Mouse (Mus musculus) left cerebral cortex, adult 18-20 months (tissue): ENCODE data around the gene Ngly1. TPM values are rescaled to one million over a fixed set of nuclear protein-coding genes. Genes with fewer than 3 reads are reported as not detected.

Experiments used
- DNase-seq, 2 experiments: peaks; one replicate each; pipeline ENCODE4 v3.0.0; 2021 to 2022; ENCODE audit warnings: low spot score in 2 of 2, mixed read lengths in 1 of 2
- total RNA-seq, 2 experiments: library from RNA; stranded (reverse); gene quantifications; 2 replicates each; pipeline ENCODE4 v1.2.3; 2021

Gene Ngly1
- total RNA-seq, 2 experiments from 2014 or later = 26.3 to 27.4 TPM

- DNase-seq = no peak
Measured at GRCm38 (mm10) chr14:16328531-16328930, 79.5 kb downstream of the Ngly1 start.

DNA sequence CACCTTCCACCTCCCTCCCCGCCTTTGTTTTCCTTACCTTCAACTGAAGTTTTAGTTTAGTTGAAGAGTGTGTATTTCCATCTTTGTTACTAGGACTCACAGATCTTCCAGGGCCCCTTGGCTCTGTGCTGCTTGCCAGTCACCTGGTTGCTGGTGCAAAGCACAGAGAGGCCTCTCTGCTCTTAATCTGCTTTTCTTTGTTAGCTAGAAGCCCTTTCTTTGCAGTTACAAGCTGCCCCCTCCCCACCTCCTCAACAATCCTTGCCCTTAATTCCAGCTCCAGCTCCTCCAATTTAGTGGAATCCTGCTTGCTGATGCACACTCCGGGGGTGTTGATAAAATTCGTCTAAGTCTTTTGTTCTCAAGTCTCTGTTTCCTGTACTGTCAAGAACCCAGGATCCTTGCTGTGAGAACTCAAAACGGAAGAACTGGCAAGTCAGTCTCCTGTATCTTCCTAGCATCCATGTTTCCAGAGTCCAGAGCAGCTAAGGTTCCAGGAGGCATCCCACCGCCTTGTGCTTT lies 79.9 kb downstream of the Ngly1 start:
- no peak for DNase-seq

GRCm38 (mm10) chr14:16329756-16330155 lies 80.7 kb downstream of the Ngly1 start:
- no peak for DNase-seq

GRCm38 (mm10) chr14:16334260-16334659 lies 85.2 kb downstream of the Ngly1 start:
- DNase-seq = no peak

GRCm38 (mm10) chr14:16335835-16336417 lies 86.8 kb downstream of the Ngly1 start:
- no peak for DNase-seq

DNA sequence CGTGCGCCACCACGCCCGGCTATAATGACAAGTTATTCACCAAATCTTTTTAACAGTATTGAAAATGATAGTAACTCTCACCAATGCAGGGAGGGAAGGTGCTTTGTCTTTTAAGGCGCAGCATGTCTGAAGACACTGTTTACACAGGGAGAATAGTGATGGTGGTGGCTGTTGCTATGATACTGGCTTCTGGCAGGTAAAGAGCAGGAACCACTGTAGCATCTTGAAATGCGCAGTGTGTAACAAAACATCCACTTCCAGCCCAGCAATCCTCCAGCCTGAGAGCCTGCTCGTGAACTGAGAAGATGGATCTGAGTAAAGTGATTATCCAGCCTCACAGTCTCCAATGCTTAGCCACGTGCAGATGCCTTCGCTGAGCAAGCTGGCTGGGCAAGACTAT lies 98.4 kb downstream of the Ngly1 start:
- DNase-seq = no peak

- DNase-seq = no peak
Measured at GRCm38 (mm10) chr14:16359704-16360103, 110.6 kb downstream of the Ngly1 start.

Other genes with a start within 250 kb of the Ngly1 start
- 10 to 100 TPM in 1 of 2 experiments, 1 to 10 TPM in 1; 9.4 to 12.8 TPM for gene Oxsm, start 528 bp downstream of the Ngly1 start, total RNA-seq
- 10 to 100 TPM; 87.8 to 92.1 TPM for gene Top2b, start 115.9 kb downstream of the Ngly1 start, total RNA-seq